Mouse (Mus musculus) small intestine, adult 2 months (tissue): ENCODE data around the gene Wdr90.

Experiments used
- CTCF ChIP-seq: fragments of 200-500 bp; IDR thresholded peaks from 2 replicates; pipeline ENCODE4 v1.5.1; 2012; ENCODE audit warnings: low read depth, mild to moderate bottlenecking, control low read depth, inconsistent platforms, low read length, moderate library complexity, mixed read lengths; ENCODE audit not compliant: insufficient replicate concordance, insufficient read length; ENCODE audit errors: extremely low read depth
- POLR2A ChIP-seq: fragments of 200-500 bp; IDR thresholded peaks from 2 replicates; pipeline ENCODE4 v1.6.1; 2012; ENCODE audit warnings: low read depth, mild to moderate bottlenecking, control low read depth, inconsistent platforms, low read length, moderate library complexity

GRCm38 (mm10) chr17:25836397-25837075 lies 24.8 kb downstream of the Wdr90 start:
- TF ChIP-seq POLR2A (no peak), CTCF (no peak)
